Mouse (Mus musculus) embryonic fibroblast, embryonic 13.5 days (primary cell): Measurements from ENCODE around the gene Galnt10.

ENCODE experiments used
- CTCF ChIP-seq: IDR thresholded peaks from 2 replicates; pipeline ENCODE4 v1.5.1; 2011; ENCODE audit warnings: mild to moderate bottlenecking, control low read depth, low read length, moderate library complexity, borderline replicate concordance; ENCODE audit not compliant: insufficient read depth
- POLR2A ChIP-seq: IDR thresholded peaks from 2 replicates; pipeline ENCODE4 v1.6.1; 2011; ENCODE audit warnings: low read depth, mild to moderate bottlenecking, control low read depth, low read length, moderate library complexity

- no peak for TF ChIP-seq CTCF
- TF ChIP-seq POLR2A = no peak
Observed at GRCm38 (mm10) chr11:57773479-57773878, 128.2 kb downstream of the Galnt10 start.
